Mouse (Mus musculus) bone marrow macrophage, adult 2 months (primary cell): ENCODE results near the gene Cd72.

ENCODE experiments used
- CTCF ChIP-seq: IDR thresholded peaks from 2 replicates; pipeline ENCODE4 v1.5.1; 2012; ENCODE audit warnings: low read depth, mild to moderate bottlenecking, low read length, moderate library complexity
- POLR2A ChIP-seq: IDR thresholded peaks from 2 replicates; pipeline ENCODE4 v1.6.1; 2012; ENCODE audit warnings: mild to moderate bottlenecking, low read depth, low read length, borderline replicate concordance

DNA sequence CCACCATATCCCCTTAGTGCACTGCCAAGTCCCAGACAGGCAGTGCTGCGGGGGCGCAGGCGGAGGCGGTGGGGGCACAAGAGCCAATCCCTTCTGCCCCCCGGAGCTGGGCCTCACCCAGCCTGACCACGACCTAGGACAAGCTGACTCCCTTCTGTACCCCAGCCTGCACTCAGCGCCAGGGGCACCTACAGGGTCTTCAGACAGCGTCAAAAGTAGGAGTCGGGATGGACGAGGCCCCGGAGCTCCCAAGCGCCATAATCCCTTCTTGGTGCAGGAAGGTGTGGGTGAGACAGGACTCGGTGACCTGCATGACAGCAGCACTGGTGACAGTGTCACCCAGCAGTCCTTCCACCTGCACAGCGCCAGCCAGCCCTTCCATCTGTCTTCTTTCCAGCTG lies 39.7 kb downstream of the Cd72 start:
- TF ChIP-seq POLR2A (no peak), CTCF (no peak)
